Mouse (Mus musculus): ENCODE measurements around the gene Cdh3. TPM values are rescaled to one million over a fixed set of nuclear protein-coding genes. Genes with fewer than 3 reads are reported as not detected.
A peak's percentile ranks its signal among the peaks of the same experiment; 100 is the strongest.

Cdh3 gene
- polyA plus RNA-seq (2011; ENCODE audit: insufficient read depth, insufficient read length, low read depth, missing spikeins): 33.3 and 40.9 TPM in 2 replicates

- Histone ChIP-seq H3K27me3 (ENCODE audit: control insufficient read depth, insufficient read depth, low read length, poor library complexity, severe bottlenecking) (peaks cover 4% of the 10 kb centered on the region), H3K4me1 (ENCODE audit: control insufficient read depth, insufficient read depth, low read length) (peaks cover 5% of the 10 kb centered on the region)
Observed at GRCm38 (mm10) chr8:106510365-106510975, at the start of gene Cdh3. Gene Cdh3, plus strand, starts transcription at chr8:106510891.

DNA sequence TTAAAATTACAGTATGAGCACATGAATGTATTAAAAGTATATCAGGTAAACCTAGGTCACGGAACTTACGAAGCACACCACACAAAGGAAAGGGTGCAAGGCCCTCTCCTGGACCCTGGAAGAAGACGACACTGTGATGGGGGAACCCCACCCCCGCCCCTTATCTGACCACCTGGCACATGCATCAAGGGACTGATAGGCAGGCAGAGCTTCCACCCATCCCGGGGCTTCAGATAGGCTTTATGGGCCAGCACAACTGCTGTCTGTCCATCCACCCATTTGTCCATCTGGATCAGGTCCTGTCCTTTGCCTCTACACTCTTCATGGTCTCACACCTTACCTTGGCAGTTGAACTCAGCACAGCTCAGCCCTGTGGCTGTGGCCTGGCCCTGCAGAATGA is 48.6 kb upstream of the Cdh3 start:
- Histone ChIP-seq H3K36me3 (ENCODE audit: control insufficient read depth, insufficient read depth, low read length, poor library complexity, severe bottlenecking) (no peaks in the 10 kb centered on the region), H3K9me3 (replicated peaks; ENCODE audit: control insufficient read depth, insufficient read depth, low read length, poor library complexity, severe bottlenecking) (0 out of 2 replicates have a peak, but pooled peaks cover 2% of the 10 kb centered on the region), H3K4me3 (ENCODE audit: low read depth, low read length) (no peak overlapping the region), H3K4me1 (ENCODE audit: control insufficient read depth, insufficient read depth, low read length) (peaks cover 3% of the 10 kb centered on the region), H3K27me3 (ENCODE audit: control insufficient read depth, insufficient read depth, low read length, poor library complexity, severe bottlenecking) (no peaks in the 10 kb centered on the region), H3K27ac (ENCODE audit: insufficient read depth, low read length) (no peak overlapping the region), H3K9ac (ENCODE audit: low read depth, poor library complexity, severe bottlenecking) (no peak overlapping the region)
- TF ChIP-seq CTCF (IDR thresholded peaks at IDR 0.05; ENCODE audit: low read depth, low read length): no peak
- TF ChIP-seq EP300 (IDR thresholded peaks at IDR 0.05; ENCODE audit: insufficient read depth, low read depth, low read length): no peak
- no peak for TF ChIP-seq POLR2A (IDR thresholded peaks at IDR 0.05; ENCODE audit: insufficient read depth, low read length)

More at GRCm38 (mm10) chr8:106510365-106510975, at the start of gene Cdh3:
- Histone ChIP-seq H3K9me3 (replicated peaks; ENCODE audit: control insufficient read depth, insufficient read depth, low read length, poor library complexity, severe bottlenecking) (no peaks in the 10 kb centered on the region), H3K27ac (ENCODE audit: insufficient read depth, low read length) (peak within 1 kb of the TSS; percentile 14; the same call in 1 of the 2 replicates), H3K36me3 (ENCODE audit: control insufficient read depth, insufficient read depth, low read length, poor library complexity, severe bottlenecking) (peaks cover 8% of the 10 kb centered on the region), H3K9ac (ENCODE audit: low read depth, poor library complexity, severe bottlenecking) (peak within 1 kb of the TSS; percentile 67), H3K4me3 (ENCODE audit: low read depth, low read length) (peak within 1 kb of the TSS; percentile 85)
- TF ChIP-seq EP300 (IDR thresholded peaks at IDR 0.05; ENCODE audit: insufficient read depth, low read depth, low read length) (peak; percentile 59), POLR2A (IDR thresholded peaks at IDR 0.05; ENCODE audit: insufficient read depth, low read length) (peak; percentile 88), CTCF (IDR thresholded peaks at IDR 0.05; ENCODE audit: low read depth, low read length) (no peak)

- no peaks in the 10 kb centered on the region for H3K36me3 ChIP-seq (ENCODE audit: control insufficient read depth, insufficient read depth, low read length, poor library complexity, severe bottlenecking)
- peaks cover 3% of the 10 kb centered on the region for H3K4me1 ChIP-seq (ENCODE audit: control insufficient read depth, insufficient read depth, low read length)
- no peak overlapping the region for H3K27ac ChIP-seq (ENCODE audit: insufficient read depth, low read length)
- H3K4me3 ChIP-seq (ENCODE audit: low read depth, low read length): no peak overlapping the region
- no peaks in the 10 kb centered on the region for H3K27me3 ChIP-seq (ENCODE audit: control insufficient read depth, insufficient read depth, low read length, poor library complexity, severe bottlenecking)
- H3K9ac ChIP-seq (ENCODE audit: low read depth, poor library complexity, severe bottlenecking): no peak overlapping the region
- TF ChIP-seq POLR2A (IDR thresholded peaks at IDR 0.05; ENCODE audit: insufficient read depth, low read length) (no peak), CTCF (IDR thresholded peaks at IDR 0.05; ENCODE audit: low read depth, low read length) (no peak), EP300 (IDR thresholded peaks at IDR 0.05; ENCODE audit: insufficient read depth, low read depth, low read length) (no peak)
- H3K9me3 ChIP-seq (replicated peaks; ENCODE audit: control insufficient read depth, insufficient read depth, low read length, poor library complexity, severe bottlenecking): 0 out of 2 replicates have a peak, but pooled peaks cover 2% of the 10 kb centered on the region
Observed at GRCm38 (mm10) chr8:106463795-106464194, 46.9 kb upstream of the Cdh3 start.

GRCm38 (mm10) chr8:106469485-106469884 is 41.2 kb upstream of the Cdh3 start:
- no peak for TF ChIP-seq POLR2A (IDR thresholded peaks at IDR 0.05; ENCODE audit: insufficient read depth, low read length)
- TF ChIP-seq EP300 (IDR thresholded peaks at IDR 0.05; ENCODE audit: insufficient read depth, low read depth, low read length): no peak
- TF ChIP-seq CTCF (IDR thresholded peaks at IDR 0.05; ENCODE audit: low read depth, low read length): no peak
- Histone ChIP-seq H3K9ac (ENCODE audit: low read depth, poor library complexity, severe bottlenecking) (no peak overlapping the region), H3K27ac (ENCODE audit: insufficient read depth, low read length) (no peak overlapping the region), H3K4me1 (ENCODE audit: control insufficient read depth, insufficient read depth, low read length) (no peaks in the 10 kb centered on the region), H3K36me3 (ENCODE audit: control insufficient read depth, insufficient read depth, low read length, poor library complexity, severe bottlenecking) (no peaks in the 10 kb centered on the region), H3K27me3 (ENCODE audit: control insufficient read depth, insufficient read depth, low read length, poor library complexity, severe bottlenecking) (no peaks in the 10 kb centered on the region; the same call in none of the 2 replicates), H3K4me3 (ENCODE audit: low read depth, low read length) (no peak overlapping the region), H3K9me3 (replicated peaks; ENCODE audit: control insufficient read depth, insufficient read depth, low read length, poor library complexity, severe bottlenecking) (0 out of 2 replicates have a peak, but pooled peaks cover 2% of the 10 kb centered on the region)

- no peak for TF ChIP-seq CTCF (IDR thresholded peaks at IDR 0.05; ENCODE audit: low read depth, low read length)
- no peak for TF ChIP-seq EP300 (IDR thresholded peaks at IDR 0.05; ENCODE audit: insufficient read depth, low read depth, low read length)
- TF ChIP-seq POLR2A (IDR thresholded peaks at IDR 0.05; ENCODE audit: insufficient read depth, low read length): no peak
- Histone ChIP-seq H3K9ac (ENCODE audit: low read depth, poor library complexity, severe bottlenecking) (no peak overlapping the region), H3K27me3 (ENCODE audit: control insufficient read depth, insufficient read depth, low read length, poor library complexity, severe bottlenecking) (no peaks in the 10 kb centered on the region; the same call in none of the 2 replicates)
Observed at GRCm38 (mm10) chr8:106474001-106474400, 36.7 kb upstream of the Cdh3 start.

DNA sequence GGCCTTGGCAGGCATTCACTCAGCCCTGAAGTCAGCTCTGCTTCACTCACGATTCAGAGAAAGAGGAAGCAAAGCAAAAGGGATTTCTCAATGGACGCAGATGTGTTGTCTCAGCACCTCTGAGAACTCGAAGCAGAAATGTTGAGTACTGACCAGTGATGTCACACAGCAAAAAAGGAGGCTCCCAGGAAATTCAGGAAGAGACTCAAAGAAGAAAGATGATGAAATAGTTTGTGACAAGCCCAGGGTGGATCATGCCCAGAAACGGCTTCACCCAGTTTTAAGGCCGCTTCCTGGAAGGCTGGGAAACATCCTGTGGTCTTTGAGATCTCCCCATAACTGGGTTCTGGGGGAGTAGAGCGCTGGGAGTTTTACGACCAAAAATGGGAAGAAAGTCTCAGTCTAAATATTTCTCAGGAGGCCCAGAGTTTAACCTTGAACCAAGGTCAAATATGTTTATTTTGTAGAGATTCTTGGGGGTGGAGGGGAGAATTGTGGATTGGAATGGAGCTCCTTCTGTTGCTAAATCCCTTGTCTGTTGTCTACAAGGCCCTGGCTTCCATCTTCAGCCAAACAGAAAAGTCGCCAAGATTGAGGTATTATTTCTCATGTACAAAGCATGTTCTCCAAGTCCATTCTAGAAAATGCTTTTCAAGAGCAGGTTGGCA is 10.5 kb upstream of the Cdh3 start, which contains the start of gene 6030452D12Rik:
Gene 6030452D12Rik (plus strand): TSS at position 505 of the 668 bp plus-strand sequence.
- Histone ChIP-seq H3K4me1 (ENCODE audit: control insufficient read depth, insufficient read depth, low read length) (no peaks in the 10 kb centered on the region), H3K36me3 (ENCODE audit: control insufficient read depth, insufficient read depth, low read length, poor library complexity, severe bottlenecking) (no peaks in the 10 kb centered on the region), H3K9me3 (replicated peaks; ENCODE audit: control insufficient read depth, insufficient read depth, low read length, poor library complexity, severe bottlenecking) (peaks cover 34% of the 10 kb centered on the region), H3K9ac (ENCODE audit: low read depth, poor library complexity, severe bottlenecking) (no peak within 1 kb of the TSS), H3K4me3 (ENCODE audit: low read depth, low read length) (no peak within 1 kb of the TSS), H3K27me3 (ENCODE audit: control insufficient read depth, insufficient read depth, low read length, poor library complexity, severe bottlenecking) (no peaks in the 10 kb centered on the region), H3K27ac (ENCODE audit: insufficient read depth, low read length) (no peak within 1 kb of the TSS)
- TF ChIP-seq POLR2A (IDR thresholded peaks at IDR 0.05; ENCODE audit: insufficient read depth, low read length) (no peak), EP300 (IDR thresholded peaks at IDR 0.05; ENCODE audit: insufficient read depth, low read depth, low read length) (no peak), CTCF (IDR thresholded peaks at IDR 0.05; ENCODE audit: low read depth, low read length) (no peak)

More at GRCm38 (mm10) chr8:106474001-106474400, 36.7 kb upstream of the Cdh3 start:
- H3K4me1 ChIP-seq (ENCODE audit: control insufficient read depth, insufficient read depth, low read length): no peaks in the 10 kb centered on the region
- H3K36me3 ChIP-seq (ENCODE audit: control insufficient read depth, insufficient read depth, low read length, poor library complexity, severe bottlenecking): no peaks in the 10 kb centered on the region
- no peak overlapping the region for H3K27ac ChIP-seq (ENCODE audit: insufficient read depth, low read length)
- no peak overlapping the region for H3K4me3 ChIP-seq (ENCODE audit: low read depth, low read length)
- peaks cover 22% of the 10 kb centered on the region for H3K9me3 ChIP-seq (replicated peaks; ENCODE audit: control insufficient read depth, insufficient read depth, low read length, poor library complexity, severe bottlenecking)
